Mouse (Mus musculus) C2C12 (cell line): ENCODE results near the gene Tlr9. TPM values are rescaled to one million over a fixed set of nuclear protein-coding genes. Genes with fewer than 3 reads are reported as not detected.

ENCODE experiments used
- H3K27me3 ChIP-seq: one replicate; pipeline ENCODE4 v1.6.1; 2011; ENCODE audit not compliant: control insufficient read depth, insufficient read depth, insufficient read length
- H3K36me3 ChIP-seq: one replicate; pipeline ENCODE4 v1.6.1; 2011; ENCODE audit not compliant: control insufficient read depth, insufficient read depth
- H3K4me3 ChIP-seq: one replicate; pipeline ENCODE4 v1.5.1; 2011; ENCODE audit warnings: mild to moderate bottlenecking, control low read depth; ENCODE audit not compliant: poor library complexity, insufficient read depth, severe bottlenecking
- H3K79me2 ChIP-seq: one replicate; pipeline ENCODE4 v1.6.1; 2011; ENCODE audit not compliant: control insufficient read depth, insufficient read depth
- H3K79me3 ChIP-seq: one replicate; pipeline ENCODE4 v1.6.1; 2011; ENCODE audit warnings: low read depth, control low read depth
- H3ac ChIP-seq: one replicate; pipeline ENCODE3; 2011; ENCODE audit warnings: low read depth; ENCODE audit not compliant: control insufficient read depth, insufficient read length
- CEBPB ChIP-seq: IDR thresholded peaks from one replicate; pipeline ENCODE4 v1.6.1; 2011; ENCODE audit warnings: low read depth, mild to moderate bottlenecking, control low read depth, moderate library complexity
- CTCF ChIP-seq: IDR thresholded peaks from one replicate; pipeline ENCODE4 v1.5.1; 2011; ENCODE audit not compliant: control insufficient read depth, insufficient read depth, insufficient read length
- FOSL1 ChIP-seq: IDR thresholded peaks from one replicate; pipeline ENCODE4 v1.8.0; 2011; ENCODE audit warnings: mild to moderate bottlenecking, low read length; ENCODE audit not compliant: poor library complexity, insufficient read depth, severe bottlenecking
- MAX ChIP-seq: IDR thresholded peaks from one replicate; pipeline ENCODE4 v1.6.1; 2011; ENCODE audit warnings: mild to moderate bottlenecking, control low read depth
- MYOD1 ChIP-seq: IDR thresholded peaks from one replicate; pipeline ENCODE4 v1.6.1; 2011; ENCODE audit warnings: low read depth; ENCODE audit not compliant: control insufficient read depth, insufficient read length
- MYOG ChIP-seq: IDR thresholded peaks from one replicate; pipeline ENCODE4 v1.6.1; 2011; ENCODE audit not compliant: control insufficient read depth, insufficient read length; ENCODE audit errors: extremely low read depth
- USF1 ChIP-seq: IDR thresholded peaks from one replicate; pipeline ENCODE4 v1.6.1; 2011; ENCODE audit warnings: low read depth, mild to moderate bottlenecking, control low read depth, moderate library complexity
- polyA plus RNA-seq: library from polyadenylated mRNA; unstranded; fragments of >200 nt; fragmentation: generic; extraction: Trizol; gene quantifications from one replicate; pipeline ENCODE4 v1.2.1, GENCODE M21; 2012; ENCODE audit warnings: missing spikeins

Tlr9 gene
- polyA plus RNA-seq, 1 experiment: not detected

- H3K36me3 ChIP-seq: peaks cover 32% of the 10 kb centered on the region
- H3ac ChIP-seq: no peak overlapping the region
Measured at GRCm38 (mm10) chr9:106193930-106194807, 28.2 kb upstream of the Tlr9 start.

DNA sequence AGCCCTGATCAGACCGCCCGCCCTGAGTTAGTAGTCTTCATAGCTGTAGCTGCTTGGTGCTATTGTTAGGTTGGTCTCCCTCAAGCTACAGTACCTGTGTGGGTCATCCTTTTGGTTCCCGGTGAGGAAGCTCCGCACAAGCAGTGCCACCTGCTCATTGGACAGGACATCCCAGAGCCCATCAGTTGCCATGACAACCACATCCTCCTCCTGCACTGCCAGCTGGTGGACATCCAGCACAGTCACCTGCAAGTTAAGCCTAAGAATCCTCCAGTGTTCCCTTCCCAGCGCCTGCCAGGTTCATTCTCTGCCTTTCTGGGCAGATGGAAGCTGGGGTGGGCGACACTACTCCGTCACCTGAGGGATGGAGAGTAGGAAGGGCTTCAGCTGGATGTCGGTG lies 26.7 kb upstream of the Tlr9 start:
- H3K79me3 ChIP-seq: no peaks in the 10 kb centered on the region
- no peaks in the 10 kb centered on the region for H3K79me2 ChIP-seq
- TF ChIP-seq MYOG (no peak), CEBPB (no peak), FOSL1 (no peak), MYOD1 (no peak), USF1 (no peak), CTCF (no peak), MAX (no peak)
- H3ac ChIP-seq: no peak overlapping the region
- H3K36me3 ChIP-seq: peaks cover 17% of the 10 kb centered on the region
- H3K27me3 ChIP-seq: no peaks in the 10 kb centered on the region
- H3K4me3 ChIP-seq: no peak overlapping the region

More at GRCm38 (mm10) chr9:106193930-106194807, 28.2 kb upstream of the Tlr9 start:
- H3K4me3 ChIP-seq: no peak overlapping the region
- H3K79me2 ChIP-seq: no peaks in the 10 kb centered on the region
- H3K27me3 ChIP-seq: no peaks in the 10 kb centered on the region
- no peaks in the 10 kb centered on the region for H3K79me3 ChIP-seq
- no peak for TF ChIP-seq MAX
- no peak for TF ChIP-seq CEBPB
- TF ChIP-seq USF1: no peak
- TF ChIP-seq FOSL1: no peak
- TF ChIP-seq CTCF: no peak
- no peak for TF ChIP-seq MYOD1
- TF ChIP-seq MYOG: no peak

- TF ChIP-seq MYOG: no peak
- TF ChIP-seq MYOD1: no peak
- no peak for TF ChIP-seq MAX
- TF ChIP-seq USF1: no peak
- no peak for TF ChIP-seq FOSL1
- no peak for TF ChIP-seq CEBPB
- no peak for TF ChIP-seq CTCF
- H3K79me2 ChIP-seq: no peaks in the 10 kb centered on the region
- H3K4me3 ChIP-seq: no peak overlapping the region
- no peak overlapping the region for H3ac ChIP-seq
- no peaks in the 10 kb centered on the region for H3K79me3 ChIP-seq
- H3K36me3 ChIP-seq: peaks cover 6% of the 10 kb centered on the region
- H3K27me3 ChIP-seq: no peaks in the 10 kb centered on the region
Measured at GRCm38 (mm10) chr9:106197081-106197713, 25.2 kb upstream of the Tlr9 start.

GRCm38 (mm10) chr9:106197732-106198131 lies 24.7 kb upstream of the Tlr9 start:
- H3K27me3 ChIP-seq: no peaks in the 10 kb centered on the region
- no peaks in the 10 kb centered on the region for H3K79me3 ChIP-seq
- TF ChIP-seq CEBPB: no peak
- TF ChIP-seq MYOD1: no peak
- TF ChIP-seq FOSL1: no peak
- no peak for TF ChIP-seq CTCF
- no peak for TF ChIP-seq USF1
- no peak for TF ChIP-seq MAX
- no peak for TF ChIP-seq MYOG
- H3ac ChIP-seq: no peak overlapping the region
- no peak overlapping the region for H3K4me3 ChIP-seq
- H3K79me2 ChIP-seq: no peaks in the 10 kb centered on the region
- H3K36me3 ChIP-seq: peaks cover 6% of the 10 kb centered on the region

DNA sequence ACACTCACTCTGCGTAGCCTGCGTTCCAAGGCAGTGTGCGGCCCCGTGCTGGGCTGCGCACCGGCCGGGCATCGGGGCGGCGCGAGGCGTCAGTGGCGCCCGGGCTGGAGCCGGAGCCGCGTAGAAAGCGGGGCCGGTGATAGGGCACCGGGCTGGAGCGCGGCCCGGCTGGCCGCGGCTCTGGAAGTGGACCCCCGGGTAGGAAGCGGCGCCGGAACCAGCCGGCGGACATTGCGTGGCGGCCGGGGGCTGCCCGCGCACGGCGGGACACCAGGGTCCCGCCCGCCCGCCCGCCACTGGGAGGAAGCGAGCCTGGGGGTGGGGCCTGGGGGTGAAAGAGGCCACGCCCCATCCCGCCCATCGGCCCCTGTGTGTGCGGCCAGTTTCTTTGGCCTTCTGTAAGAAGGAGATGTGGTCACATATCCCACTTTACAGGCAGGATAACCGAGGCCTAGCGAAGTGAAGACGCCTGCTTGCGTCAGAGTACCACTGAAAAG lies 23.4 kb upstream of the Tlr9 start:
- peak overlapping the region; percentile 84 for H3ac ChIP-seq
- no peaks in the 10 kb centered on the region for H3K79me2 ChIP-seq
- H3K27me3 ChIP-seq: no peaks in the 10 kb centered on the region
- peaks cover 6% of the 10 kb centered on the region for H3K36me3 ChIP-seq
- H3K79me3 ChIP-seq: no peaks in the 10 kb centered on the region
- peak overlapping the region; percentile 30 for H3K4me3 ChIP-seq
- no peak for TF ChIP-seq CTCF
